Mouse (Mus musculus): ENCODE measurements around the gene Trf. TPM values are rescaled to one million over a fixed set of nuclear protein-coding genes. Genes with fewer than 3 reads are reported as not detected.

The Trf gene
- polyA plus RNA-seq, 1 experiment from 2014 or later = 41.2 TPM

- no peak overlapping the region for H3K4me3 ChIP-seq (ENCODE audit: low read length)
- 92% methylated on average over 4 of the region's 4 CpGs for WGBS
- H3K27me3 ChIP-seq (replicated peaks; ENCODE audit: control insufficient read depth, insufficient read depth, low read length) = no peaks in the 10 kb centered on the region
- no peak for ATAC-seq
- H3K4me2 ChIP-seq (ENCODE audit: low read length) = no peak overlapping the region
- no peak overlapping the region for H3K27ac ChIP-seq (ENCODE audit: low read depth, low read length)
- no peaks in the 10 kb centered on the region for H3K36me3 ChIP-seq (ENCODE audit: control insufficient read depth, insufficient read depth, low read length)
- H3K9me3 ChIP-seq (ENCODE audit: control insufficient read depth, low read length) = no peaks in the 10 kb centered on the region
- no peak overlapping the region for H3K9ac ChIP-seq (ENCODE audit: low read depth, low read length)
- no peaks in the 10 kb centered on the region for H3K4me1 ChIP-seq (ENCODE audit: control insufficient read depth, insufficient read depth, low read depth, low read length)
Measured at GRCm38 (mm10) chr9:103243640-103244039, 13.4 kb upstream of the Trf start.

- H3K4me2 ChIP-seq (ENCODE audit: low read length) = no peak overlapping the region
- ATAC-seq = no peak
- no peaks in the 10 kb centered on the region for H3K36me3 ChIP-seq (ENCODE audit: control insufficient read depth, insufficient read depth, low read length)
- 64% methylated on average over 2 of the region's 2 CpGs for WGBS
- no peak overlapping the region for H3K27ac ChIP-seq (ENCODE audit: low read depth, low read length)
- H3K4me1 ChIP-seq (ENCODE audit: control insufficient read depth, insufficient read depth, low read depth, low read length) = no peaks in the 10 kb centered on the region
- H3K27me3 ChIP-seq (replicated peaks; ENCODE audit: control insufficient read depth, insufficient read depth, low read length) = no peaks in the 10 kb centered on the region
- no peak overlapping the region for H3K4me3 ChIP-seq (ENCODE audit: low read length)
- H3K9ac ChIP-seq (ENCODE audit: low read depth, low read length) = no peak overlapping the region
- no peaks in the 10 kb centered on the region for H3K9me3 ChIP-seq (ENCODE audit: control insufficient read depth, low read length)
Measured at GRCm38 (mm10) chr9:103241206-103241605, 11.0 kb upstream of the Trf start.

GRCm38 (mm10) chr9:103239471-103239870, 9.2 kb upstream of the Trf start:
- Histone ChIP-seq H3K27ac (ENCODE audit: low read depth, low read length) (no peak overlapping the region), H3K27me3 (replicated peaks; ENCODE audit: control insufficient read depth, insufficient read depth, low read length) (no peaks in the 10 kb centered on the region), H3K4me3 (ENCODE audit: low read length) (no peak overlapping the region), H3K4me1 (ENCODE audit: control insufficient read depth, insufficient read depth, low read depth, low read length) (0 out of 2 replicates have a peak, but pooled peaks cover 2% of the 10 kb centered on the region), H3K4me2 (ENCODE audit: low read length) (no peak overlapping the region), H3K9ac (ENCODE audit: low read depth, low read length) (no peak overlapping the region), H3K9me3 (ENCODE audit: control insufficient read depth, low read length) (no peaks in the 10 kb centered on the region), H3K36me3 (ENCODE audit: control insufficient read depth, insufficient read depth, low read length) (no peaks in the 10 kb centered on the region)
- ATAC-seq = no peak
- WGBS = 86% methylated on average over 6 of the region's 6 CpGs

- 0 out of 2 replicates have a peak, but pooled peaks have one; percentile 28 for ATAC-seq
- no peaks in the 10 kb centered on the region for H3K36me3 ChIP-seq (ENCODE audit: control insufficient read depth, insufficient read depth, low read length)
- H3K9ac ChIP-seq (ENCODE audit: low read depth, low read length) = no peak overlapping the region
- H3K4me3 ChIP-seq (ENCODE audit: low read length) = no peak overlapping the region
- no peak overlapping the region for H3K4me2 ChIP-seq (ENCODE audit: low read length)
- no peak overlapping the region for H3K27ac ChIP-seq (ENCODE audit: low read depth, low read length)
- WGBS = 51% methylated on average over 7 of the region's 7 CpGs
- no peaks in the 10 kb centered on the region for H3K9me3 ChIP-seq (ENCODE audit: control insufficient read depth, low read length)
- no peaks in the 10 kb centered on the region for H3K27me3 ChIP-seq (replicated peaks; ENCODE audit: control insufficient read depth, insufficient read depth, low read length)
- peaks cover 9% of the 10 kb centered on the region for H3K4me1 ChIP-seq (ENCODE audit: control insufficient read depth, insufficient read depth, low read depth, low read length)
Measured at GRCm38 (mm10) chr9:103234565-103235165, 4.4 kb upstream of the Trf start.

- no peaks in the 10 kb centered on the region for H3K9me3 ChIP-seq (ENCODE audit: control insufficient read depth, low read length)
- no peak overlapping the region for H3K4me3 ChIP-seq (ENCODE audit: low read length)
- H3K27ac ChIP-seq (ENCODE audit: low read depth, low read length) = no peak overlapping the region
- H3K4me2 ChIP-seq (ENCODE audit: low read length) = no peak overlapping the region
- ATAC-seq = no peak
- no peaks in the 10 kb centered on the region for H3K36me3 ChIP-seq (ENCODE audit: control insufficient read depth, insufficient read depth, low read length)
- no peaks in the 10 kb centered on the region for H3K27me3 ChIP-seq (replicated peaks; ENCODE audit: control insufficient read depth, insufficient read depth, low read length)
- peaks cover 9% of the 10 kb centered on the region for H3K4me1 ChIP-seq (ENCODE audit: control insufficient read depth, insufficient read depth, low read depth, low read length)
- H3K9ac ChIP-seq (ENCODE audit: low read depth, low read length) = no peak overlapping the region
- WGBS = 72% methylated on average over 7 of the region's 7 CpGs
Measured at GRCm38 (mm10) chr9:103234059-103234458, 3.8 kb upstream of the Trf start.

- Histone ChIP-seq H3K4me3 (ENCODE audit: low read length) (no peak overlapping the region), H3K36me3 (ENCODE audit: control insufficient read depth, insufficient read depth, low read length) (no peaks in the 10 kb centered on the region), H3K27me3 (replicated peaks; ENCODE audit: control insufficient read depth, insufficient read depth, low read length) (no peaks in the 10 kb centered on the region), H3K27ac (ENCODE audit: low read depth, low read length) (no peak overlapping the region), H3K4me2 (ENCODE audit: low read length) (no peak overlapping the region), H3K4me1 (ENCODE audit: control insufficient read depth, insufficient read depth, low read depth, low read length) (peaks cover 9% of the 10 kb centered on the region), H3K9me3 (ENCODE audit: control insufficient read depth, low read length) (no peaks in the 10 kb centered on the region), H3K9ac (ENCODE audit: low read depth, low read length) (no peak overlapping the region)
- no peak for ATAC-seq
- 75% methylated on average over 7 of the region's 7 CpGs for WGBS
Measured at GRCm38 (mm10) chr9:103233006-103233395, 2.8 kb upstream of the Trf start.

- no peak for ATAC-seq
- WGBS = 90% methylated on average over 7 of the region's 7 CpGs
- no peaks in the 10 kb centered on the region for H3K36me3 ChIP-seq (ENCODE audit: control insufficient read depth, insufficient read depth, low read length)
- peaks cover 9% of the 10 kb centered on the region for H3K4me1 ChIP-seq (ENCODE audit: control insufficient read depth, insufficient read depth, low read depth, low read length)
- H3K9ac ChIP-seq (ENCODE audit: low read depth, low read length) = no peak overlapping the region
- H3K27ac ChIP-seq (ENCODE audit: low read depth, low read length) = no peak overlapping the region
- H3K4me2 ChIP-seq (ENCODE audit: low read length) = no peak overlapping the region
- H3K9me3 ChIP-seq (ENCODE audit: control insufficient read depth, low read length) = no peaks in the 10 kb centered on the region
- no peak overlapping the region for H3K4me3 ChIP-seq (ENCODE audit: low read length)
- H3K27me3 ChIP-seq (replicated peaks; ENCODE audit: control insufficient read depth, insufficient read depth, low read length) = no peaks in the 10 kb centered on the region
Measured at GRCm38 (mm10) chr9:103232232-103233005, 2.2 kb upstream of the Trf start.

GRCm38 (mm10) chr9:103229037-103229867, 992 bp downstream of the Trf start:
- no peaks in the 10 kb centered on the region for H3K36me3 ChIP-seq (ENCODE audit: control insufficient read depth, insufficient read depth, low read length)
- H3K27me3 ChIP-seq (replicated peaks; ENCODE audit: control insufficient read depth, insufficient read depth, low read length) = no peaks in the 10 kb centered on the region
- no peak overlapping the region for H3K4me2 ChIP-seq (ENCODE audit: low read length)
- 85% methylated on average over 15 of the region's 15 CpGs for WGBS
- H3K4me1 ChIP-seq (ENCODE audit: control insufficient read depth, insufficient read depth, low read depth, low read length) = peaks cover 6% of the 10 kb centered on the region
- ATAC-seq = no peak
- H3K4me3 ChIP-seq (ENCODE audit: low read length) = no peak overlapping the region
- no peak overlapping the region for H3K9ac ChIP-seq (ENCODE audit: low read depth, low read length)
- H3K9me3 ChIP-seq (ENCODE audit: control insufficient read depth, low read length) = no peaks in the 10 kb centered on the region
- no peak overlapping the region for H3K27ac ChIP-seq (ENCODE audit: low read depth, low read length)
